Mouse (Mus musculus) testis, postnatal 10 days (tissue): ENCODE data around the gene Fstl3.

Experiments used
- DNase-seq: peaks from one replicate; pipeline ENCODE4 v3.0.0; 2021; ENCODE audit warnings: low spot score

The Fstl3 gene

GRCm38 (mm10) chr10:79788386-79789158 lies 11.5 kb downstream of the Fstl3 start:
- peak; percentile 92 for DNase-seq

GRCm38 (mm10) chr10:79789581-79789980 lies 12.5 kb downstream of the Fstl3 start:
- DNase-seq = no peak

GRCm38 (mm10) chr10:79790861-79791260 lies 13.8 kb downstream of the Fstl3 start, which contains the start of gene Prss57:
Gene Prss57, minus strand, starts transcription at chr10:79790961.
- DNase-seq = no peak

- no peak for DNase-seq
Observed at GRCm38 (mm10) chr10:79792339-79793040, 15.4 kb downstream of the Fstl3 start.

- DNase-seq = peak; percentile 91
Observed at GRCm38 (mm10) chr10:79793051-79793737, 16.1 kb downstream of the Fstl3 start, which contains the start of gene Palm. Gene Palm, plus strand, starts transcription at chr10:79793572.

- DNase-seq = no peak
Observed at GRCm38 (mm10) chr10:79793738-79794490, 16.8 kb downstream of the Fstl3 start.

GRCm38 (mm10) chr10:79794491-79794931 lies 17.4 kb downstream of the Fstl3 start:
- peak; percentile 72 for DNase-seq

- DNase-seq = no peak
Observed at GRCm38 (mm10) chr10:79795905-79796304, 18.8 kb downstream of the Fstl3 start.

- no peak for DNase-seq
Observed at GRCm38 (mm10) chr10:79797326-79797725, 20.3 kb downstream of the Fstl3 start.

GRCm38 (mm10) chr10:79798289-79798928 lies 21.3 kb downstream of the Fstl3 start:
- no peak for DNase-seq

- no peak for DNase-seq
Observed at GRCm38 (mm10) chr10:79800508-79800907, 23.4 kb downstream of the Fstl3 start.

- DNase-seq = no peak
Observed at GRCm38 (mm10) chr10:79801837-79802236, 24.8 kb downstream of the Fstl3 start.

GRCm38 (mm10) chr10:79802331-79802971 lies 25.4 kb downstream of the Fstl3 start:
- DNase-seq = peak; percentile 74

GRCm38 (mm10) chr10:79803716-79804323 lies 26.7 kb downstream of the Fstl3 start:
- peak; percentile 79 for DNase-seq

- no peak for DNase-seq
Observed at GRCm38 (mm10) chr10:79805636-79806035, 28.6 kb downstream of the Fstl3 start.

GRCm38 (mm10) chr10:79806331-79806730 lies 29.3 kb downstream of the Fstl3 start:
- DNase-seq = no peak

- DNase-seq = no peak
Observed at GRCm38 (mm10) chr10:79806972-79807371, 29.9 kb downstream of the Fstl3 start.

GRCm38 (mm10) chr10:79807826-79808225 lies 30.8 kb downstream of the Fstl3 start:
- DNase-seq = no peak

- no peak for DNase-seq
Observed at GRCm38 (mm10) chr10:79808728-79809127, 31.7 kb downstream of the Fstl3 start.
